Mouse (Mus musculus): Measurements from ENCODE around the gene Pde4b. TPM values are rescaled to one million over a fixed set of nuclear protein-coding genes. Genes with fewer than 3 reads are reported as not detected.

The Pde4b gene
- total RNA-seq, 2 experiments from 2014 or later, result 17.1 to 20.0 TPM

DNA sequence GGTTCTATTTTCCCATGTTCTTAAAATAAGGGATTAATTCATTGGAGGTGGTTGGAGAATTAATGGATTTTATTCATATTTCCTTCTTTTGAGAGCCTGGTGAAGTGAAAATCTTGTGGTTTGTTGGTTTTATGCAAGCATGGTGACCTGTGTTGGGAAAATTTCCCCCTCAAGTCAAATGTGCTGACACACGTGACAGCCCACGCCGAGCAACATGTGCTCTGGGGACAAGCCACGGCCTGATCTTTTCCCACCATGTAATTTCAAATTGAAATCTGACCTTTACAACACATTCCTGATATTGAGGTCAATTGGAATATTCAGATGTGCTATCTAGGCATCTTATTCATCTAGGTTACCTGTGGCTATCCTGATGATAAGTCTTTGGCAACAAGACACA, 443.5 kb downstream of the Pde4b start:
- no peak for ATAC-seq (ENCODE audit: poor library complexity, severe bottlenecking)

GRCm38 (mm10) chr4:102531729-102532128, 444.4 kb downstream of the Pde4b start:
- ATAC-seq (ENCODE audit: poor library complexity, severe bottlenecking), result peak; percentile 61

GRCm38 (mm10) chr4:102533183-102534048, 446.1 kb downstream of the Pde4b start:
- no peak; the same call in 1 of the 2 replicates for ATAC-seq (ENCODE audit: poor library complexity, severe bottlenecking)

GRCm38 (mm10) chr4:102534049-102534730, 446.8 kb downstream of the Pde4b start:
- peak; percentile 90 for ATAC-seq (ENCODE audit: poor library complexity, severe bottlenecking)

GRCm38 (mm10) chr4:102535886-102536285, 448.5 kb downstream of the Pde4b start:
- no peak for ATAC-seq (ENCODE audit: poor library complexity, severe bottlenecking)

DNA sequence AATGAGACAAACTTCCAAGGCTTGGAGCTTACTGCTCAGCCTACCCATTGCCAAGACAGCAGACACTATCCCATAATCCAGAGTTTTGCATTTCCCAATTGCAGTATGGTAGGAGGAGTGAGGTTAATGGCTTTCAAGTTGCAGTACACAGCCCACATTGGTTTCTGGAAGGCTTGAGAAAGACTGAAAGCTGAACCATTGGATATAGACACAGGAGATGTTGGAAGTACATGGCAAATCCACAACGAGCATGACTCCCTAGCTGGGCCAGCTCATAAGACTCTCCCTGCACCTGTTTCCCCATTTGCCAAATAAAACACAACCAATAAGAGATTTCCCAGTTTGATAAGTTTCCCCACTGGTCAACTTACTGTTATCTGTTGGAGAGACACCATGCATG, 450.9 kb downstream of the Pde4b start:
- no peak for ATAC-seq (ENCODE audit: poor library complexity, severe bottlenecking)

GRCm38 (mm10) chr4:102538793-102539192, 451.4 kb downstream of the Pde4b start:
- peak; percentile 58 for ATAC-seq (ENCODE audit: poor library complexity, severe bottlenecking)

GRCm38 (mm10) chr4:102539598-102540180, 452.3 kb downstream of the Pde4b start:
- ATAC-seq (ENCODE audit: poor library complexity, severe bottlenecking), result no peak

DNA sequence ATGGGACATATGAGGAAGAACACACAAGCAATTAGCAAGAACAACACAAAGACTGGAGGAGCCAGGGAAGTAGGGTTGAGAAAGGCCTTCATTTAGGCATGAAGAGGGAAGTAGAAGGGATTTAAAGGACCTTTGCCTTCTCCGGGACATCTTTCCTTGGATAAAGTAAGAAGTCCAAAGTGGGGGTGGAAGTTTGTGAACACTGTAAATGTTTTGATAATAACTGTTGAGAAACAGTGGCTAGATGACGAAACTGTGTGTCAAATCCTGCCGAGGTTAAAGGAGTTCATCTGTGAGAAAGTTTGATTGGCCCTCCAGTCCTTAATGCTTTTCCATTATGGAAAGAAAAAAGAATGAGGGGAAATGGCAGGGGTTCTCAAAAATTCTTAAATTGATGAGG, 455.6 kb downstream of the Pde4b start:
- no peak for ATAC-seq (ENCODE audit: poor library complexity, severe bottlenecking)

- ATAC-seq (ENCODE audit: poor library complexity, severe bottlenecking), result no peak
Measured at GRCm38 (mm10) chr4:102545226-102545625, 457.9 kb downstream of the Pde4b start.

GRCm38 (mm10) chr4:102555566-102555965, 468.2 kb downstream of the Pde4b start:
- ATAC-seq (ENCODE audit: poor library complexity, severe bottlenecking), result no peak

DNA sequence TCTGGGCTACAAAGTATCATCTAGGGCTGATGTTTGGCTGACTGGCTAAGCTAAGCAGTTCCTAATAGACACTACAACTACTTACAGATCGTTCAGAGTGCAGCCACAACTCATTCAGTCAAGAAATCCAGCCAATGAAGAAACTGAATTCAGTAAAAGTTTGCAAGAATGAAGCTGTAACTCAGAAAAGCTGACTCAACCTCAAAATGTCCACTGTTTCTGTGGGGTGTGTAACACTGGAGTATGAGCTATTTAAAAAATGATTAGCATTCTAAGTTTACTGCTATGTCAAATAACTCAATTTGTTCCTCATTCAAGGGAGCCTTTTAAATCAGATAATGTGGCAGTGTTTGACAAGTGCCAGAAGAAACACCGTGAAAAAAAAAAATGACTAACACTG, 469.7 kb downstream of the Pde4b start:
- no peak for ATAC-seq (ENCODE audit: poor library complexity, severe bottlenecking)

GRCm38 (mm10) chr4:102557508-102558220, 470.3 kb downstream of the Pde4b start:
- peak; percentile 80 for ATAC-seq (ENCODE audit: poor library complexity, severe bottlenecking)

- ATAC-seq (ENCODE audit: poor library complexity, severe bottlenecking), result no peak
Measured at GRCm38 (mm10) chr4:102558328-102558727, 471.0 kb downstream of the Pde4b start.

DNA sequence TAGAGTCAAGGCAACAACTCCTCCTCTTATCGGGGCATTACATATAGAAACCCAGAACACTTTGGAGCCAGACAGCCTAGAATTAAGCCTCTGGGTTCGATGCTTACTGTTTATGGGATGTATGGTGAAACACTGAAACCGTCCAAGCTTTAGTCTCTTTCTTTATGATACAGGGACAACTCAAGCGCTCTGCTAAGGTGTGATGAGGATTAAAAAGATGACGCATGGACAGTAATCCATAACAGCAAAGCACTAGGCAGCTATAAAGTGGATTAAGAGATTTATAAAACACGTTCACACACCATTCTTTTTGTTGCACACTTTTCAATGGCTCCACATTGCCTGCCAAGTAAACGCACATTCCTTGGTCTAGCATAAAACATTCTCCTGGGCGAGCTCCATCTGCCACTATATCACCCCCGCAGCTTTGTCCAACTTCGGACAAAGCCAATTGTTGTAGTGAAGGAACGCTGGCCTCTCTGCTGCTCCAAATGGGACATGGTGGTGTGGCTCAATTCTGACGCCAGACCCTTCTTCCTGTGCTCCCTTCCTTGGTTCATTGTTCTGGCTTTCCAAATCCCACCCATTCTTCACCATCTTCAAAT, 473.4 kb downstream of the Pde4b start:
- ATAC-seq (ENCODE audit: poor library complexity, severe bottlenecking), result no peak

DNA sequence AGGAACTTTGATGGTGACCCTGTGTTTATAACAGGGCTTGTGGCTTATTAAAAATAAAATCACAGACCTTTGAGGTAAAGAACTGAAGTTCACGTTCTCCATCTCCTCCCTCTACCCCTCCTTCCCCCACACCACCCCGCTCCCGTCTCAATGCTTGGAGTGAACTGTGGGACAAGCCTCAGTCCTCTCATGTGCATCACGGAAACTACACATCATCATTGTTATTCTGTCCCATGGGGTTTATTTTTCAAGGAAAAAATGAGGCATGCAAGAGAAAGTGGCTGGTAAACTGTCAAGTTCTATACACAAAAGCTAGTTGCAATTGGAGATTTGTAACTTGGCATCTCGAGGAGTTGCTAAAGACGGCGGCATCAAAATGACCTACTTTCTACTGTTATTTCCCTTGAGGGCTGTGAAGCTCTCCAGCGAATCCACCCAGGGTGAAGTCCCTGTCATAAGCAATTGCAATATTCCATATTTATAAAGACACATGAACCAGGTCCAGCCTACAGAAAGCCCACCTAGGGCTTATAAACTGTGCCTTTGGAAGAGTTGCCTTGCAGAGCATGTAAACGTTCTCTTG, 476.0 kb downstream of the Pde4b start:
- ATAC-seq (ENCODE audit: poor library complexity, severe bottlenecking), result no peak

- ATAC-seq (ENCODE audit: poor library complexity, severe bottlenecking), result no peak
Measured at GRCm38 (mm10) chr4:102564286-102564685, 476.9 kb downstream of the Pde4b start.

GRCm38 (mm10) chr4:102566421-102566820, 479.1 kb downstream of the Pde4b start:
- peak; percentile 58 for ATAC-seq (ENCODE audit: poor library complexity, severe bottlenecking)

DNA sequence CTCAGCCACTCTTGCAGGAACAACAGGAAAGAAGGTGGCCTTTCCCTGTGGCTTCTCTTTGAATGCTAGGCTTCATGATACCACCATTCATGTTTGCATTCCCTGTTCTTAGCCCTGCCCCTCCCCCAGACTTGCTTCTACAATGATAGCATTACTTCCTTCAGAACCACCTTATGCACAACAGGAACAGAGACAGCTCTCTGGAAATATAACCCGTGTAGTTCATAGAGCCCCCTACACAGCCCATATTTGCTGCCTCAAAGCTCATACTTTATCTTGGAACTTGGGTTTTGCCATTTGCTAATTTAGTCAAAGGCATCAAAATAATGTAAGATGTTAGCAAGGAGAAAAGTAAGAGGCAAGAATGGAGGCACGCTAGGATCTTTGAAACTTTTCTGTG, 479.8 kb downstream of the Pde4b start:
- no peak for ATAC-seq (ENCODE audit: poor library complexity, severe bottlenecking)

GRCm38 (mm10) chr4:102567676-102568254, 480.4 kb downstream of the Pde4b start:
- 0 out of 2 replicates have a peak, but pooled peaks have one; percentile 2 for ATAC-seq (ENCODE audit: poor library complexity, severe bottlenecking)
